Mouse (Mus musculus): ENCODE data around the gene Nmrk1. TPM values are rescaled to one million over a fixed set of nuclear protein-coding genes. Genes with fewer than 3 reads are reported as not detected.

Gene Nmrk1
- polyA plus RNA-seq, 1 experiment from 2014 or later: 8.8 TPM

DNA sequence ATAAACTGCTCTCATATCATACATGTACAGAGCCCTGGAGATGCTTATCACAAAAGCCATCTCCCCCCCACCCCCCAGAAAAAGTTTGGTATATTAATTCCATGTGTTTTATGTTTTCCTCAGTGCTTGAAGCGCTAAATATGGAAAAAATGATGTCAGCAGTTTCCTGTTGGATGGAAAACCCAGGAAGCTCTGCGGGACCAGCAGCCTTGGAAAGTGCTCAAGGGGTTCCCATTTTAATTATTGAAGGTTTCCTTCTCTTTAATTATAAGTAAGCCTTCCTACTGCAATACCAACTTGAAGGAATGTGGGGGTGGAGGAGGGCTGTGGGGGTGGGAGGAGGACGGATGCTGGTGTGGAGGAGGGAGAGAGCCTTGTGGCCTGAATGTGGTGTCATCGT, 9.3 kb downstream of the Nmrk1 start:
- DNase-seq (ENCODE audit: low spot score) (no peak), ATAC-seq (ENCODE audit: low FRiP score) (no peak)
- no peaks in the 10 kb centered on the region for H3K4me1 ChIP-seq (replicated peaks; ENCODE audit: control insufficient read depth, insufficient read depth, low read length)
- no peak overlapping the region for H3K27ac ChIP-seq (ENCODE audit: low read depth, low read length)
- no peaks in the 10 kb centered on the region for H3K9me3 ChIP-seq (ENCODE audit: control insufficient read depth, low read length)
- H3K36me3 ChIP-seq (ENCODE audit: control insufficient read depth, insufficient read depth, low read length): no peaks in the 10 kb centered on the region
- H3K27me3 ChIP-seq (ENCODE audit: control insufficient read depth, insufficient read depth, low read length): no peaks in the 10 kb centered on the region
- no peak overlapping the region for H3K4me3 ChIP-seq (ENCODE audit: low read depth, low read length)
- 73% methylated on average over 4 of the region's 4 CpGs for WGBS
- no peak overlapping the region for H3K4me2 ChIP-seq (replicated peaks; ENCODE audit: low read depth, low read length)
- no peak overlapping the region for H3K9ac ChIP-seq (ENCODE audit: low read depth, low read length)

DNA sequence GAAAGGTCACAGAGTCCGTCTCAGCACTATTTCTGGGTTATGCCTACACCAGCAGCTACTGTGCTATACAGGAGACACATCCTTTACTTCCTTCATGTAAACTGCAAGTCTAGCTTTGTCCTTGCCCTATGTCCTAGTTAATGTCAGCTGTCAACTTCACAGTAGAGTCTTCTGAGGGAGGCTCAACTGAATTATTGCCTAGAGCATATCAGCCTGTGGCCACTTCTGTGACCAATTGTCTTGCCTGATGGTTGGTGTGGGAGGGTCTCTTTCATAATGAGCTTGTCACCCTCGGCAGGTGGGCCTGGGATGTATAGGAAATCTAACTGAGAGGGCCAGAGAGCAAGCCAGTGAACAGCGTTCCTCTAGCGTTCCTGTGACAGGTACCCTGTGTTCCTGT, 11.7 kb downstream of the Nmrk1 start:
- ATAC-seq (ENCODE audit: low FRiP score) (no peak), DNase-seq (ENCODE audit: low spot score) (no peak)
- WGBS: 65% methylated on average over 4 of the region's 4 CpGs
- Histone ChIP-seq H3K4me3 (ENCODE audit: low read depth, low read length) (no peak overlapping the region), H3K36me3 (ENCODE audit: control insufficient read depth, insufficient read depth, low read length) (no peaks in the 10 kb centered on the region), H3K27me3 (ENCODE audit: control insufficient read depth, insufficient read depth, low read length) (no peaks in the 10 kb centered on the region), H3K4me1 (replicated peaks; ENCODE audit: control insufficient read depth, insufficient read depth, low read length) (no peaks in the 10 kb centered on the region), H3K9ac (ENCODE audit: low read depth, low read length) (no peak overlapping the region), H3K4me2 (replicated peaks; ENCODE audit: low read depth, low read length) (no peak overlapping the region), H3K27ac (ENCODE audit: low read depth, low read length) (no peak overlapping the region), H3K9me3 (ENCODE audit: control insufficient read depth, low read length) (no peaks in the 10 kb centered on the region)

DNA sequence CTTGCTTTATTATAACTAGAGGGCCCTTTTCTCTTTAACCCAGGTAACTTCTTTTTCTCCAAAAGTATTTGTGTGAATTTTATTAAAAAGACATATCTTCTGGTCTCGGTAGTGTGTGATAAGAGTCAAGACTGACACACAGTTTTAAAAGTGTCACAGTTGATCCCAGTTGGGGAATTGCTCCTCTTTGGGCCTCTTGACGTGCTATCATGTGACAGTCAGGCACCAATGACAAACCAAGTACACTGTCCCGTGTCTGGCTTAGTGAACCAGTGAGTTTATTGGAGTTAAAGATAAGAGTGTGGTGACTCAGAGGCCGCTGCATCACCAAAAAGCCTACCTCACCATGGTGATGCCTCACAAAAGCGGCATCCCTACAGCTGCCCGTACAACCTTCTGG, 12.3 kb downstream of the Nmrk1 start:
- H3K4me3 ChIP-seq (ENCODE audit: low read depth, low read length): no peak overlapping the region
- H3K9ac ChIP-seq (ENCODE audit: low read depth, low read length): no peak overlapping the region
- no peaks in the 10 kb centered on the region for H3K27me3 ChIP-seq (ENCODE audit: control insufficient read depth, insufficient read depth, low read length)
- no peaks in the 10 kb centered on the region for H3K36me3 ChIP-seq (ENCODE audit: control insufficient read depth, insufficient read depth, low read length)
- no peaks in the 10 kb centered on the region for H3K4me1 ChIP-seq (replicated peaks; ENCODE audit: control insufficient read depth, insufficient read depth, low read length)
- ATAC-seq (ENCODE audit: low FRiP score): no peak
- no peaks in the 10 kb centered on the region for H3K9me3 ChIP-seq (ENCODE audit: control insufficient read depth, low read length)
- 83% methylated on average over 6 of the region's 6 CpGs for WGBS
- no peak overlapping the region for H3K4me2 ChIP-seq (replicated peaks; ENCODE audit: low read depth, low read length)
- H3K27ac ChIP-seq (ENCODE audit: low read depth, low read length): no peak overlapping the region
- DNase-seq (ENCODE audit: low spot score): no peak

DNA sequence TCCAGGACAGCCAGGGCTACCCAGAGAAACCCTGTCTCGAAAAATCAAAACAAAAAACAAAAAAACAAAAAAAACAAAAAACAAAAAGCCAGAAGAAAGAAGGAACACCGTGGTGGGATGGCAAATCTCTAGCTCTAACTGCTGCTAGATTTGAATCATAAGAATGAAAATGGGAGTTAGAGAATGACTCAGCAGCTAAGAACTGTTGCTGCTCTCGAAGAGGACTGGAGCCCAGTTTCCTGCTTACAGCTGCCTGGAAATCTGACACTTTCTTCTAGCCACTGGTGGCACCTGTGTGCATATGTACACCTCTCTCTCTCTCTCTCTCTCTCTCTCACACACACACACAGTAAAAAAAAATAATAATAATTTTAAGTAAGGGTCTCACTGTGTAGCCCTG, 14.6 kb downstream of the Nmrk1 start:
- no peak overlapping the region for H3K27ac ChIP-seq (ENCODE audit: low read depth, low read length)
- no peaks in the 10 kb centered on the region for H3K4me1 ChIP-seq (replicated peaks; ENCODE audit: control insufficient read depth, insufficient read depth, low read length)
- ATAC-seq (ENCODE audit: low FRiP score): no peak
- 76% methylated on average over 3 of the region's 3 CpGs for WGBS
- no peak for DNase-seq (ENCODE audit: low spot score)
- no peak overlapping the region for H3K4me2 ChIP-seq (replicated peaks; ENCODE audit: low read depth, low read length)
- no peak overlapping the region for H3K4me3 ChIP-seq (ENCODE audit: low read depth, low read length)
- H3K9me3 ChIP-seq (ENCODE audit: control insufficient read depth, low read length): no peaks in the 10 kb centered on the region
- no peaks in the 10 kb centered on the region for H3K27me3 ChIP-seq (ENCODE audit: control insufficient read depth, insufficient read depth, low read length)
- H3K9ac ChIP-seq (ENCODE audit: low read depth, low read length): no peak overlapping the region
- no peaks in the 10 kb centered on the region for H3K36me3 ChIP-seq (ENCODE audit: control insufficient read depth, insufficient read depth, low read length)

DNA sequence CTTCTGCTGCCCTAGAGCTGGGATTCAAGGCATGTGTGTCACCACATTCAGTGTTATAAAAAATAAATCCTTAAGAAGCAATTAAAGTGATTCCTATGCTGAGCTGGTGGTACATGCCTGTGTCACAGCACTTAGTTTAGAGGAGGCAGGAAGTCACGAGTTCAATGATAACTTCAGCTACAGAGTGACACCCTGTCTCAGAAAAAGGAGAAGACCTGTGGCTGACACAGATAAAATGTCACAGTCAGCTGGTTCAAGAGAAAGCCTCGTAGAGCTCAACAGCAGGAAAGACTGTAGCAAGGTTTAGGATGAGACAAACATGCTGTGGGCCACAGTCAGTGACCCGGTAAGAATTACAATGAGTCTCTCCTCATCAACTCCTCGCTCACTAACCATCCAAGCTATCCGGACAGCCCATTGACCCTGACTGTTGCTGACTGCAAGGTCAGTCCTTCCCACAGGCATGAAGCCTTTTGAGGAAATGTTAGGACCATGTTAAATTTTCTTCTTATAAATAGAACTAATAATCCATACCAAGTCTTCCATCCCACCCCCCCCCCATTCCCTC, 15.2 kb downstream of the Nmrk1 start:
- Histone ChIP-seq H3K36me3 (ENCODE audit: control insufficient read depth, insufficient read depth, low read length) (no peaks in the 10 kb centered on the region), H3K4me1 (replicated peaks; ENCODE audit: control insufficient read depth, insufficient read depth, low read length) (no peaks in the 10 kb centered on the region), H3K9me3 (ENCODE audit: control insufficient read depth, low read length) (no peaks in the 10 kb centered on the region), H3K9ac (ENCODE audit: low read depth, low read length) (no peak overlapping the region), H3K27me3 (ENCODE audit: control insufficient read depth, insufficient read depth, low read length) (no peaks in the 10 kb centered on the region), H3K4me3 (ENCODE audit: low read depth, low read length) (no peak overlapping the region), H3K4me2 (replicated peaks; ENCODE audit: low read depth, low read length) (no peak overlapping the region), H3K27ac (ENCODE audit: low read depth, low read length) (no peak overlapping the region)
- DNase-seq (ENCODE audit: low spot score) (no peak), ATAC-seq (ENCODE audit: low FRiP score) (no peak)
- 42% methylated on average over 5 of the region's 5 CpGs for WGBS

DNA sequence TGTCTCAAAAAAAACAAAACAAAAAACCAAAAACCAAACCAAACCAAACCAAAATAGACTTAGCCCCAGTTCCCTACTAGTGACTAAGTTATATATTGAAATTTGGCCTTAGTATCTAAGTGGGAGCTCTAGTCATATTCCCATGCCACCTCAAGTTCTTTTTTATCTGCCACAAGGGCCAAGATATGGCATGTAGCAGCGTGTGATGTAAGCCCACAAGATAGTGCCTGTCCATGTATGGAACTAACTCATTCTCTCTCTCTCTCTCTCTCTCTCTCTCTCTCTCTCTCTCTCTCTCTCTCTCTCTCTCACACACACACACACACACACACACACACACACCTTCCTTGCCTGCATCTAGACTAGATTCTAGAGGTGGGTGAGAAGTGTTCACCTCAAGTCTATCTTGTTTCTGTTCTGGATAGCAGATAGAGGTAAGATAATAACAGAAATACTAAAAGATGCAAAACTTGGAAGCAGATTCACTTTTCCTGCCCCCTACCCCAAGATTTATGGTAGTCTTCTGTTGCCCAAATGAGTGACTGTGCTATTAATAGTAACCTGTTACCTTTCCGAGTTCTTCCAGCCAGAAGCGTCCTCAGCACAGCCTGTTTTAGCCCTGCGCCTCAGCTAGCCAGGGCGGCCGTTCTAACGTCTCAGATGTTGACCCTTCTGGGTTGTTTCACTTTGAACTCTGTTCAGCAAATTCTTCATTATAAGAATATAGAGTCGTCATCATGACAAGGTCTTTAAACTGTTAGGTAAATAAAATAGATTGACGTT, 16.2 kb downstream of the Nmrk1 start:
- Histone ChIP-seq H3K4me2 (replicated peaks; ENCODE audit: low read depth, low read length) (no peak overlapping the region), H3K36me3 (ENCODE audit: control insufficient read depth, insufficient read depth, low read length) (no peaks in the 10 kb centered on the region), H3K4me3 (ENCODE audit: low read depth, low read length) (no peak overlapping the region), H3K27ac (ENCODE audit: low read depth, low read length) (no peak overlapping the region), H3K27me3 (ENCODE audit: control insufficient read depth, insufficient read depth, low read length) (no peaks in the 10 kb centered on the region), H3K4me1 (replicated peaks; ENCODE audit: control insufficient read depth, insufficient read depth, low read length) (no peaks in the 10 kb centered on the region), H3K9me3 (ENCODE audit: control insufficient read depth, low read length) (no peaks in the 10 kb centered on the region), H3K9ac (ENCODE audit: low read depth, low read length) (no peak overlapping the region)
- WGBS: 83% methylated on average over 9 of the region's 9 CpGs
- no peak for DNase-seq (ENCODE audit: low spot score)
- no peak for ATAC-seq (ENCODE audit: low FRiP score)

DNA sequence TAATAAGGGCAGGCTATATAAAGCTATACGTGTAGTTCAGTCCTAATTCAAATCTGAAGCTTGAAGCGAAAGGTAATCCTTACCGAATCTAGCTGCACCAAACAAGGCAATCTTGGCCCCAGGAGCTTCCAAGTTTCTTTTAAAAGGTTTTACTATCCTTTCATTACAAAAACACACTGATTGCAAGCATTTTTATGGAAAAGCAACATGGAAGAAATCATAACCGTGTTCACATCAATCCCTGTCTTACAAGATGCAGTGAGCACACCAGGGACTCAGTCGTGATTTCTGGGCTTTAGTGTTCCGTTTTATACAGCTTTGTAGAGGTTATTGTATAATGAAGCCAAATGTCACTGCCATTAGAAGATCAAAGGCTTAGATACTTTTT, 16.8 kb downstream of the Nmrk1 start:
- ATAC-seq (ENCODE audit: low FRiP score) (no peak), DNase-seq (ENCODE audit: low spot score) (no peak)
- Histone ChIP-seq H3K27me3 (ENCODE audit: control insufficient read depth, insufficient read depth, low read length) (no peaks in the 10 kb centered on the region), H3K27ac (ENCODE audit: low read depth, low read length) (no peak overlapping the region), H3K4me3 (ENCODE audit: low read depth, low read length) (no peak overlapping the region), H3K4me2 (replicated peaks; ENCODE audit: low read depth, low read length) (no peak overlapping the region), H3K4me1 (replicated peaks; ENCODE audit: control insufficient read depth, insufficient read depth, low read length) (no peaks in the 10 kb centered on the region), H3K9me3 (ENCODE audit: control insufficient read depth, low read length) (no peaks in the 10 kb centered on the region), H3K36me3 (ENCODE audit: control insufficient read depth, insufficient read depth, low read length) (no peaks in the 10 kb centered on the region), H3K9ac (ENCODE audit: low read depth, low read length) (no peak overlapping the region)
- 88% methylated on average over 6 of the region's 6 CpGs for WGBS

DNA sequence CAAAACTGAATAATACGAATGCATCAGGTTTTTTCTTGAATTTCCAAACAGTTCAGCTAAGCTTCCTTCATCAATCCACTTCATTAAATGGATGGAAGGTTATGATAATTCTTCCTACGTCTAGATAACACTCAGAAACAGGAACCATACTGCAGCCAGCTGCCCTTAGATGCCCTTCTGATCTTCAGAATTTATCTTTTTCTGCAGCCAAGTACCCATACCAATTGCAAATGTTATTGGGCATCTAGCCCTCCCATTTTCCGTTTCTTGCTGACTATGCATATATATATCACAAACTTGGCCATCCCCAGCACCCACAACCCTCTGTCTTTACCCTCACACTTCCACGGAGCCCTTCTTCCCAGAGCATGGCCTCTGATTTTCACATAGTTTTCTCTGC, 18.2 kb downstream of the Nmrk1 start:
- H3K36me3 ChIP-seq (ENCODE audit: control insufficient read depth, insufficient read depth, low read length): no peaks in the 10 kb centered on the region
- no peak overlapping the region for H3K27ac ChIP-seq (ENCODE audit: low read depth, low read length)
- ATAC-seq (ENCODE audit: low FRiP score): no peak
- DNase-seq (ENCODE audit: low spot score): no peak
- no peak overlapping the region for H3K4me2 ChIP-seq (replicated peaks; ENCODE audit: low read depth, low read length)
- 87% methylated on average over 4 of the region's 4 CpGs for WGBS
- no peaks in the 10 kb centered on the region for H3K4me1 ChIP-seq (replicated peaks; ENCODE audit: control insufficient read depth, insufficient read depth, low read length)
- H3K9me3 ChIP-seq (ENCODE audit: control insufficient read depth, low read length): no peaks in the 10 kb centered on the region
- H3K9ac ChIP-seq (ENCODE audit: low read depth, low read length): no peak overlapping the region
- H3K27me3 ChIP-seq (ENCODE audit: control insufficient read depth, insufficient read depth, low read length): no peaks in the 10 kb centered on the region
- no peak overlapping the region for H3K4me3 ChIP-seq (ENCODE audit: low read depth, low read length)

DNA sequence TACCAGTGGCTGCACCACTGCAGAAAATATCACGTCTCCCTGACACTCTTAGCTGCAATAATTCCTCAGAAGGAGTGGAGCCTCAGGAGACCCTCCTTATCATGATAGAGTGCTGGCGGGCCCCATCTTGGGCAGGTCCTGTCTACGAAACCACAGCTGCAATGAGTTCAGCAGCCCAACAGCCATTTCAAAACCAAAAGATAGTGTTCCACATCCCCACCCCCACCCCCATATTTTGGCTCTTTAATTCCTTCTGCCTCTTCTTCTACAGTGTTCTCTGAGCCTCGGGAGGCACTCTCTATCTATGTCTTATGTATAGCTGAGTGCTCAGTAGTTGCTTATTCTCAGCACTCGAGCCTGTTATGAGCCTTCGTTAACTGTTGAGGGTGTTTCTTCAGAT, 18.7 kb downstream of the Nmrk1 start:
- no peak overlapping the region for H3K9ac ChIP-seq (ENCODE audit: low read depth, low read length)
- H3K27ac ChIP-seq (ENCODE audit: low read depth, low read length): no peak overlapping the region
- H3K4me1 ChIP-seq (replicated peaks; ENCODE audit: control insufficient read depth, insufficient read depth, low read length): no peaks in the 10 kb centered on the region
- H3K4me2 ChIP-seq (replicated peaks; ENCODE audit: low read depth, low read length): no peak overlapping the region
- ATAC-seq (ENCODE audit: low FRiP score) (no peak), DNase-seq (ENCODE audit: low spot score) (no peak)
- 82% methylated on average over 6 of the region's 6 CpGs for WGBS
- H3K9me3 ChIP-seq (ENCODE audit: control insufficient read depth, low read length): no peaks in the 10 kb centered on the region
- H3K4me3 ChIP-seq (ENCODE audit: low read depth, low read length): no peak overlapping the region
- H3K36me3 ChIP-seq (ENCODE audit: control insufficient read depth, insufficient read depth, low read length): no peaks in the 10 kb centered on the region
- H3K27me3 ChIP-seq (ENCODE audit: control insufficient read depth, insufficient read depth, low read length): no peaks in the 10 kb centered on the region

All from hindbrain, embryonic 11.5 days (tissue).